In the genomic region with DNA sequence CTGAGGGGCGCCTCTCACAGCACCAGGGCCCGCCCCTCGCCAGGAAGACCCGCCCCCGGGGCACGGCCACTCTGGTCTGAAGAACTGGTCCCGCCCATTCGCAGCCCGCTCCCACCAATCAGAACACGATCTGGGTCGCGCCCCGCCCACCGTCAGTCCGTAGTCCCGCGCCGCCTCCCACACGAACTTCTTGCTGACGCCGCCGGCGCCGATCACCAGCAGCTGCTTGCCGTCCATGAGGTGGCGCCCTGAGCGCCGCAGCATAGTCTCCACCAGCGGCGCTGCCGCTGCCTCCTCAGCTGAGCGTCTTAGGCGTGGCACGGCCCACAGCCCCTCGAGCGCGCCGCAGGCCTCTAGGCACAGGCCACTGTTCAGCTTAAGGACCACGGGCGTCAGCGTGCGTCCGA, we compare ENCODE assay signal across 8 mouse cellular contexts. TPM values are rescaled to one million over a fixed set of nuclear protein-coding genes. Genes with fewer than 3 reads are reported as not detected.
DNase-seq lines count a peak whose midpoint lies in the region; ATAC-seq lines count a peak whose summit lies in the region.

No protein-coding gene starts in this region.

- DNase-seq in CD4-positive helper T cell, adult 2 months (ENCODE audit: low read depth, low spot score), result peak; percentile 99
- peak; percentile 97 for DNase-seq in brain, embryonic 18.5 days (ENCODE audit: low read depth, low spot score)
- DNase-seq in kidney, postnatal 10 days, result peak; percentile 100
- DNase-seq in natural killer cell, adult 2 months (ENCODE audit: low spot score in 2 of 2), result peak; percentile 99

- H3K9me3 ChIP-seq in heart, embryonic 13.5 days, result no peaks in the 10 kb centered on the region
- no peaks in the 10 kb centered on the region for H3K9me3 ChIP-seq in liver, embryonic 12.5 days (replicated peaks)
- no peaks in the 10 kb centered on the region for H3K9me3 ChIP-seq in stomach, embryonic 15.5 days

- H3K4me3 ChIP-seq in heart, embryonic 13.5 days, result peak overlapping the region; percentile 53
- H3K4me3 ChIP-seq in liver, embryonic 12.5 days, result peak overlapping the region; percentile 62
- H3K4me3 ChIP-seq in stomach, embryonic 15.5 days (replicated peaks), result peak overlapping the region; percentile 51

- peak overlapping the region; percentile 89 for H3K27ac ChIP-seq in heart, embryonic 13.5 days (replicated peaks)
- H3K27ac ChIP-seq in liver, embryonic 12.5 days, result peak overlapping the region; percentile 81
- peak overlapping the region; percentile 91 for H3K27ac ChIP-seq in stomach, embryonic 15.5 days

- peak overlapping the region; percentile 87 for H3K9ac ChIP-seq in heart, embryonic 13.5 days
- peak overlapping the region; percentile 82 for H3K9ac ChIP-seq in liver, embryonic 12.5 days
- H3K9ac ChIP-seq in stomach, embryonic 15.5 days, result peak overlapping the region; percentile 82

- peak overlapping the region; percentile 78 for H3K4me2 ChIP-seq in heart, embryonic 13.5 days
- H3K4me2 ChIP-seq in liver, embryonic 12.5 days, result peak overlapping the region; percentile 97
- H3K4me2 ChIP-seq in stomach, embryonic 15.5 days, result peak overlapping the region; percentile 84

- H3K4me1 ChIP-seq in heart, embryonic 13.5 days, result peaks cover 50% of the 10 kb centered on the region
- H3K4me1 ChIP-seq in liver, embryonic 12.5 days, result peaks cover 61% of the 10 kb centered on the region
- H3K4me1 ChIP-seq in stomach, embryonic 15.5 days, result peaks cover 13% of the 10 kb centered on the region

- no peaks in the 10 kb centered on the region for H3K27me3 ChIP-seq in heart, embryonic 13.5 days (replicated peaks)
- H3K27me3 ChIP-seq in liver, embryonic 12.5 days (replicated peaks), result peaks cover 6% of the 10 kb centered on the region; the same call in 1 of the 2 replicates
- no peaks in the 10 kb centered on the region for H3K27me3 ChIP-seq in stomach, embryonic 15.5 days (replicated peaks)

- no peaks in the 10 kb centered on the region for H3K36me3 ChIP-seq in heart, embryonic 13.5 days
- H3K36me3 ChIP-seq in liver, embryonic 12.5 days, result no peaks in the 10 kb centered on the region
- no peaks in the 10 kb centered on the region for H3K36me3 ChIP-seq in stomach, embryonic 15.5 days

- peak; percentile 95 for ATAC-seq in erythroid progenitor cell, adult 5-6 weeks (replicated peaks; ENCODE audit: low FRiP score, poor library complexity, severe bottlenecking)
- peak; percentile 90 for ATAC-seq in heart, embryonic 13.5 days (ENCODE audit: extremely low read depth, insufficient number of reproducible peaks, low FRiP score, low TSS enrichment)
- peak; percentile 94 for ATAC-seq in liver, embryonic 12.5 days
- ATAC-seq in stomach, embryonic 15.5 days (ENCODE audit: insufficient read depth, low FRiP score, low read depth), result peak; percentile 93

- WGBS in heart, embryonic 13.5 days, result under 1% methylated on average over 43 of the region's 43 CpGs
- WGBS in liver, embryonic 12.5 days (ENCODE audit: insufficient replicate concordance), result 2% methylated on average over 43 of the region's 43 CpGs
- WGBS in stomach, embryonic 15.5 days, result under 1% methylated on average over 43 of the region's 43 CpGs

RNA-seq across cellular contexts. Expression of a gene that starts 5.9 kb away (rescaled TPM):
- total RNA-seq in erythroid progenitor cell, adult 5-6 weeks (2015; ENCODE audit: low replicate concordance), result 0.72 and 2.5 TPM in 2 replicates
- total RNA-seq in erythroid progenitor cell, adult 5-6 weeks (2017; ENCODE audit: low replicate concordance), result 0.13 and 1.5 TPM in 2 replicates
- 4.4 and 5.0 TPM in 2 replicates for polyA plus RNA-seq in heart, embryonic 13.5 days (2015; fragmentation: Nextera tagmentation; extraction: Ambion mirVana)
- 0.93 and 1.3 TPM in 2 replicates for polyA plus RNA-seq in liver, embryonic 12.5 days (2016; fragmentation: Nextera tagmentation; extraction: Ambion mirVana)
- 1.5 and 2.0 TPM in 2 replicates for polyA plus RNA-seq in stomach, embryonic 15.5 days (2015; fragmentation: Nextera tagmentation; extraction: Ambion mirVana)

RNA-seq across cellular contexts. Expression of a gene that starts 6.2 kb away (rescaled TPM):
- 39.8 and 52.3 TPM in 2 replicates for total RNA-seq in erythroid progenitor cell, adult 5-6 weeks (2015; ENCODE audit: low replicate concordance)
- 21.4 and 34.8 TPM in 2 replicates for total RNA-seq in erythroid progenitor cell, adult 5-6 weeks (2017; ENCODE audit: low replicate concordance)
- polyA plus RNA-seq in heart, embryonic 13.5 days (2015; fragmentation: Nextera tagmentation; extraction: Ambion mirVana), result 46.0 and 47.1 TPM in 2 replicates
- 39.1 and 39.4 TPM in 2 replicates for polyA plus RNA-seq in liver, embryonic 12.5 days (2016; fragmentation: Nextera tagmentation; extraction: Ambion mirVana)
- 44.7 and 49.5 TPM in 2 replicates for polyA plus RNA-seq in stomach, embryonic 15.5 days (2015; fragmentation: Nextera tagmentation; extraction: Ambion mirVana)

RNA-seq across cellular contexts. Expression of a gene that starts 16.0 kb away (rescaled TPM):
- total RNA-seq in erythroid progenitor cell, adult 5-6 weeks (2015; ENCODE audit: low replicate concordance), result 66.3 and 73.4 TPM in 2 replicates
- 14.4 and 38.8 TPM in 2 replicates for total RNA-seq in erythroid progenitor cell, adult 5-6 weeks (2017; ENCODE audit: low replicate concordance)
- polyA plus RNA-seq in heart, embryonic 13.5 days (2015; fragmentation: Nextera tagmentation; extraction: Ambion mirVana), result 1.2 and 1.4 TPM in 2 replicates
- 24.3 and 26.2 TPM in 2 replicates for polyA plus RNA-seq in liver, embryonic 12.5 days (2016; fragmentation: Nextera tagmentation; extraction: Ambion mirVana)
- 6.4 and 7.5 TPM in 2 replicates for polyA plus RNA-seq in stomach, embryonic 15.5 days (2015; fragmentation: Nextera tagmentation; extraction: Ambion mirVana)

RNA-seq across cellular contexts. Expression of a gene that starts 21.0 kb away (rescaled TPM):
- 68.3 and 83.3 TPM in 2 replicates for total RNA-seq in erythroid progenitor cell, adult 5-6 weeks (2015; ENCODE audit: low replicate concordance)
- total RNA-seq in erythroid progenitor cell, adult 5-6 weeks (2017; ENCODE audit: low replicate concordance), result 8.5 and 48.9 TPM in 2 replicates
- 107 and 122 TPM in 2 replicates for polyA plus RNA-seq in heart, embryonic 13.5 days (2015; fragmentation: Nextera tagmentation; extraction: Ambion mirVana)
- 86.5 and 86.9 TPM in 2 replicates for polyA plus RNA-seq in liver, embryonic 12.5 days (2016; fragmentation: Nextera tagmentation; extraction: Ambion mirVana)
- polyA plus RNA-seq in stomach, embryonic 15.5 days (2015; fragmentation: Nextera tagmentation; extraction: Ambion mirVana), result 164 and 180 TPM in 2 replicates

RNA-seq across cellular contexts. Expression of a gene that starts 21.7 kb away (rescaled TPM):
- 8.0 and 31.0 TPM in 2 replicates for total RNA-seq in erythroid progenitor cell, adult 5-6 weeks (2015; ENCODE audit: low replicate concordance)
- total RNA-seq in erythroid progenitor cell, adult 5-6 weeks (2017; ENCODE audit: low replicate concordance), result 6.2 and 14.2 TPM in 2 replicates
- 2.0 and 2.7 TPM in 2 replicates for polyA plus RNA-seq in heart, embryonic 13.5 days (2015; fragmentation: Nextera tagmentation; extraction: Ambion mirVana)
- polyA plus RNA-seq in liver, embryonic 12.5 days (2016; fragmentation: Nextera tagmentation; extraction: Ambion mirVana), result 4.3 and 4.9 TPM in 2 replicates
- 3.0 and 4.0 TPM in 2 replicates for polyA plus RNA-seq in stomach, embryonic 15.5 days (2015; fragmentation: Nextera tagmentation; extraction: Ambion mirVana)

Comparison
In these comparisons a context has a peak if more than half of its experiments do, and no peak if none do; other contexts are left out.
1. Peak in every context shown above with its lines: DNase-seq, ATAC-seq, H3K4me3 ChIP-seq and H3K27ac ChIP-seq.